Mouse (Mus musculus) bone marrow macrophage, adult 2 months (primary cell): ENCODE results near the gene Rxfp2. TPM values are rescaled to one million over a fixed set of nuclear protein-coding genes. Genes with fewer than 3 reads are reported as not detected.

ENCODE experiments used
- H3K27ac ChIP-seq: 2 replicates; pipeline ENCODE4 v1.5.1; 2012; ENCODE audit warnings: low read depth, low read length; ENCODE audit not compliant: insufficient read depth
- H3K4me1 ChIP-seq: 2 replicates; pipeline ENCODE4 v1.6.1; 2012; ENCODE audit warnings: low read length; ENCODE audit not compliant: control insufficient read depth, insufficient read depth
- H3K4me3 ChIP-seq: 2 replicates; pipeline ENCODE4 v1.5.1; 2012; ENCODE audit warnings: mild to moderate bottlenecking, low read length, moderate library complexity; ENCODE audit not compliant: insufficient read depth
- CTCF ChIP-seq: IDR thresholded peaks from 2 replicates; pipeline ENCODE4 v1.5.1; 2012; ENCODE audit warnings: low read depth, mild to moderate bottlenecking, low read length, moderate library complexity
- POLR2A ChIP-seq: IDR thresholded peaks from 2 replicates; pipeline ENCODE4 v1.6.1; 2012; ENCODE audit warnings: mild to moderate bottlenecking, low read depth, low read length, borderline replicate concordance
- polyA plus RNA-seq: library from polyadenylated mRNA; stranded (reverse); fragments of >200 nt; gene quantifications from 2 replicates; pipeline ENCODE4 v1.2.4, GENCODE M21; 2012; ENCODE audit not compliant: missing spikeins, insufficient read depth, insufficient read length

Gene Rxfp2
- polyA plus RNA-seq, 1 experiment: not detected

DNA sequence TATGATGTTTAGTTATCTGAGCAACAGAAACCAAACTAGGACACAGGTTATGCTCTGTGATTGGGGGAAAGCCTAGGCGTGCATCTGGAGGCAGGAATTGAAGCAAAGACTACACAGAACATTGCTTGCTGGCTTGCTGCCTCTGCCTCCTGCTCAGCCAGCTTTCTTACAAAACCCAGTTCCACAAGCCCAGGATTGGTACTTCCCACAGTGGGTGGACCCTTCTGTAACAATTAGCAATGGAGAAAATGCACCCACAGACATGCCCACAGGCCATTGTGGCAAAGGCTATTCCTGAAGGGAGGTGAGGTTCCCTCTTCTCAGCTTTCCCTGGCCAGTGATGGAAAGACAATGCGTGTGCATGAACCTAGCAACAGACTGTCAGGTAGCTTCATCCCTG, 104.1 kb downstream of the Rxfp2 start:
- Histone ChIP-seq H3K4me3 (no peak overlapping the region), H3K4me1 (peaks cover 9% of the 10 kb centered on the region), H3K27ac (no peak overlapping the region)
- TF ChIP-seq POLR2A: no peak

DNA sequence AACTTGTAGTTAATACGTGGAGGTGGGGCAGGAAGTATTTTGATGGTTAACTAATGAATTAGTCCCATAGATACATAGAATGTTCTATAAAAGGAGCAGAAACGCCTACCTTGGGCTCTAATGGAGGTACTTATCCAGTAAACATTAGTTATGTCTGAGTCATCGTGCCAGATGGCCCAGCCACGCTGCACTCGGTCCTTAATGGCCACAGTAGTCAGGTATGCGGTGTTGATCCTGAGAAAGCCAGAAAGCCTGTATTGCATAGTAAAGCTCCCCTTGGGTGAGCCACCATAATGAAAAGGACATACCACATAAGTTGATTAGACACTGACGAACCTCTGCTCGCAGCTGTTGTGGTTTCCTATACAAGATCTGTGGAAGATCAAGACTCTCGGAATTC, 107.4 kb downstream of the Rxfp2 start:
- H3K4me1 ChIP-seq: no peaks in the 10 kb centered on the region
- TF ChIP-seq POLR2A (no peak), CTCF (no peak)
- no peak overlapping the region for H3K27ac ChIP-seq
- H3K4me3 ChIP-seq: no peak overlapping the region

DNA sequence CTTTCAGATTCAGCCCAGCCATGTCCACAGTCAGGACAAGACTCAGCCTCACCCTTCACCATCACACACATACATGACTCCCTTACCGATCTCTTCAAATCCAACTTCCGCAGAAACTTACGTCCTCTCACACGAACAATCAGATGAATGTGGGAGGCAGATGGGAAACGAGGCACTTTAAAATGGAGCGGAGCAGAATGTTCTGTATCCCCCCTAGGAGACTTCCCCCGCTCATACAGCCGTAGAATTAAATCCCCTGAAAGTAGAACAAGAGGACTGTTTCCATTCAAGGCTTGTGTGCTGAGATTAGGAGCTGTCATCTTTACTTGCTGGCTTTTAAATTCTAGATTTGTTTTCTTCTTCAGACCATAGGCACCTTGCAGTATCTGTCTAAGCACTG, 110.0 kb downstream of the Rxfp2 start:
- TF ChIP-seq CTCF: no peak
- TF ChIP-seq POLR2A: no peak
- H3K4me1 ChIP-seq: no peaks in the 10 kb centered on the region
- no peak overlapping the region for H3K27ac ChIP-seq
- H3K4me3 ChIP-seq: no peak overlapping the region

DNA sequence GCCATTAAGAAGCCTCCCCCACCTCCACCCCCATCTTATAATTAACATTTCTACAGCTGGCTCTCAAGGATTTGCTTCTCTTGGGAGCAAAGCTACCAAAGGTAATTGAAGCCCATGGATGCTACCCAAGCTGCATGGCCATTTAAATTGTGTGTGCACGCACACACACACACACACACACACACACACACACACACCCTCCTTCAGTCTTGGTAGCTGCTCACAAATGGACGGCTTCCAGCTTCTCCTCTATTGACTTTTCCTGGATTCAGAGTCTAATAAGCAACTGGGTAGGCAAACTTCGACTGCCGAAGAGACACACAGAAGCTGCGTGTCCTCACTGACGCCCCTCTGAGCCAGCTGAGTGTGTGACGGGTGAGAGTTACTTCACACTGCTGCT, 111.7 kb downstream of the Rxfp2 start:
- TF ChIP-seq CTCF (no peak), POLR2A (no peak)
- Histone ChIP-seq H3K4me1 (no peaks in the 10 kb centered on the region), H3K27ac (no peak overlapping the region), H3K4me3 (no peak overlapping the region)

DNA sequence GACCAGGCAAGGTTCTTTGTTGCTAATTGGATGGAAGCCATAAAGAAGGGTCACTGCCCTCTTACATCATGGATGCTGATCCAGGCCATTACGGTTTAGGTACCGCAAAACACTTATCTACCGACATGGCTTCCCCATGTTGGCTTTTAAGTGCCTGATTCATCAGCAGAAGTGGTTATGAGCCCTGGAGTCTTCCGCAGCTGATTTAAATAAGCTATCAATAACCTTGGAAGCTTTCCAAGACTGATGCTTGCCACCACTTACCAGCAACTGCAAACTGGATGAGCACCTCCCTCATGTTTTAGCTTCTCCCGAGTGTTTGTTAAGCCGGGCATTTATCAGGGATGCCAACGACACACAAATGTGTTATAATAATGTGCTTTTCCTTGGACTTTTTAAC, 112.7 kb downstream of the Rxfp2 start:
- no peak overlapping the region for H3K27ac ChIP-seq
- H3K4me1 ChIP-seq: no peaks in the 10 kb centered on the region
- TF ChIP-seq POLR2A (no peak), CTCF (no peak)
- no peak overlapping the region for H3K4me3 ChIP-seq

Other genes with a start within 250 kb of the Rxfp2 start
- 10.1 and 10.5 TPM in 2 replicates for gene Fry, start 100.0 kb downstream of the Rxfp2 start, polyA plus RNA-seq